Mouse (Mus musculus) embryo, embryonic 11.5 days (tissue): ENCODE measurements around the gene Nhsl2.
"Not testable (repeated sequence)": the region's sequence is repeated elsewhere in the genome, so short reads cannot be mapped to it uniquely, and the experiment has no call there.

Experiments
- DNase-seq: peaks from one replicate; pipeline ENCODE4 v3.0.0-alpha.2; 2012; ENCODE audit warnings: low read depth, low spot score

The Nhsl2 gene

DNA sequence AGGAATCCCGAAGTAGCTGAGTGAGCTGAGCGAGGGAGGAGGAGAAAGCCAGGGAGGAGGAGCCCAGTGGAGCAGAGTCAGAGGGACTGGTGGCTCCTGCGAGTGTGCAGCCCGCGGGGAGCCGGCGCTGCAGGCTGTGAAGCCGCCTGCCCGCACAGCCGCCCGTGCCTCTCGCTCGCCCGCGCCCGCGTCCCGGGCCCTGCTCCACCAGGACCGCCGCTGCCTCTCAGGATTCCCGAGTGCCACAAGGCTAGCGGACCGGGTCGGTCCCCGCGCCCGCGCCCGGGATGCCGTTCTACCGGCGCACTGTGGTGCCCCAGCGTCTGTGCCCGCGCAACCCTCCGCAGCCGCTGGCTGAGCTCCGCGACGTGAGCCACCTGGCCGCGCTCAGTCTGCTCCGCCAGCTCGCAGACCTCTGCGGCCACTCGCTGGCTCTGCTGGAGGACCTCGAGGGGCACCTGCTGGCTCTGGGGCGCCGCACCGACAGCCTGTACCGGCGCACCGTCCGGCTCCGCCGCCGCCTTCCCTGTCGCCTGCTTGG, at the start of gene Nhsl2:
Gene Nhsl2, plus strand, starts transcription at position 105 of the 541 bp plus-strand sequence.
- DNase-seq = no peak

DNA sequence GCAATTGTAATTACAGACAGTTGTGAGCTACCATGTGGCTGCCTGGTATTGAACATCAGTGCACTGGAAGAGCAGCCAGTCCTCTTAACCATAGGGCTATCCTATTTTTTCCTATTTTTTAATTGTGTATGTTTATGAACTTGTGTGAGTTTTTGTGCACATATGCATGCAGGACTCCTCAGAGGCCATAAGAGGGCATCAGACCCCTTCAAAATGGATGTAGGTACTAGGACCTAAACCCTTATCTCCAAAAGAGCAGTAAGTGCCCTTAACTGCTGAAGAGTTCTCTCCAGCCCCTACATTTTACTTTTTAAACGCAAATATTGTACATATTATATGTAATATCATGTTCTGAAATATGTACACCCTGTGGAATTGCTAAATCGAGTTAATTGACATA, 43.7 kb upstream of the Nhsl2 start:
- peak; percentile 1 for DNase-seq

DNA sequence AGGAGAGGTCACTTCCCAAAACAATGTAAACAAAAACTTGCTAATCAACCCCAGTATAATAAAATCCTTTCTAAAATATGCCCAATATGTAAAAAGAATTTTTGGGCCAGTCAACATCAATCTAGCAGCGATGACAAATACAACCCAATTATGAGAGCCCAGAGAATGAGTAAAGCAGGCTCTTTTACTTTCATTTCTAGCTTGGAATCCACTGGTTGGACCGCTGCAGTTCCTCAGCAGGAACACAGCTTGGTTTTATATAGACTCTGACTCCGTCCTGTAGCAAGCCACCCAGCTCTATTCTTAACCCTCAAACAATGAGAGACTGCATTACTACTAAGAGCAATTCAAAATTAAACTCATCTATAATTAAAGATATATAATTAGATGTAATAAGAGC, 37.4 kb upstream of the Nhsl2 start:
- DNase-seq = no peak

DNA sequence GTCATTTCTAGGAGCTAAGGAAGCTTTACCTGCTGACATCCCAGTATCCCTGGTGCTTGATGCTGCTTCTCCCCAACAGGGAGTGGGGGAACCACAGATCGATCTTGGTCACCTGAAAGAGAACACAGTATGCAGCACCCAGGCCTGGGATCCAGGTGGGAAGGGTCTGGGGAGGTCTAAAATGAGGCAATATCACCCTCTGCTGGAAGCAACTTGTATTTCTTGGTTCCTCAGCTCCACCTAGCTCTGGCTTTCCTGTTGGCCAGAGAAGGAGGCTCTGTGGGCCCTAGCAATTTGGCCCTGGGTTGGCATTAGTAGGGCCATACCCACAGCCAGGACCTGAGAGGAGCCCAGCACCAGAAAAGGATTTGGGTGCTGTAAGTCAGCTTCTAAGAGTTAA, 30.0 kb upstream of the Nhsl2 start:
- peak; percentile 8 for DNase-seq

DNA sequence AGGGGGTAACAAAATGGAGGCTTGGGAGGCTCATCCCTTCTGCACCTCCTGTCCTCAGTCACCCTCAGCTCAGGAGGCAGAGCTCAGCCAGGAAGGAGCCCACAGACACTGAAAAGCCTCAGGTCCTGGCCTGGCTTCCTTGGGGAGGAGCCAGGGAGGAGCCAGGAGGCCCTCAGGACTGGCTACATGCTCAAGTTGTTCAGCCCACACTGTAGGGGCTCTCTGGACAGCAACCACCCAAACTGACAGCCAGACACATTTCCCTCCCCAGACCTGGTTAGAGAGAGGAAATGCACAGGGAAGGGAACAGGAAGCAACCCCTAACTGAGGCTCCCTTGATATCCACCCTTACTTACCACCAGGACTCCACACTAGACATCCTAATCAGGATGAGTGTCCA, 29.2 kb upstream of the Nhsl2 start:
- DNase-seq = not testable (repeated sequence)

DNA sequence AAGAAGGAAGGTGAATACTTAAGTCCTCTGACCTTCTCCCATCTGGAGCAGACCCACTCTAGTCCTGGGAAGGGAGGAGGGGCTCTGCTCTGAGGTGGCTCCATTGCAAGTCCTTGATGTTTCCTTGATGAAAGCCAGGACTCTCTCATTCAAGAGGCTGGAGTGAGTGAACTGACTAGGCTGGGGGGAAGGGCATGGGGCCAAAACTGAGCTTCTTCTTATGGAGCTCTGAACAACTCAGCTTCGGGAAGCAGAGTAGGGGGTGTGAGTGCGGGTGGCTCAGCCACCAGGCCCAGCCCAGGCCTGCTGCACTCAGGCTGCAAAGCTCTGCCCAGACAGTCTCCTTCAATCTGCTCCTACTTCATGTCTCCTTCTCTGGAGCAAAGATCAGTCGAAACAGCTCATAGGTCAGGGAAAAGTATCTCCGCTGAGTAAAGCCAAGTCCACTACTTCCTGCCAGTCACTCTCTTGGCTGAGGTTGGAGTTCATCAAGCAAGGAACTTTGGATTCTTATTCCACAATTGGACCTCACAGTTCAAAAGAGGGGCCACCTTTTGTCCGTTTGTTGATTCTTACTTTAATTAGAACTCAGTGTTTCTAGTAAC, 1.9 kb upstream of the Nhsl2 start:
- no peak for DNase-seq

DNA sequence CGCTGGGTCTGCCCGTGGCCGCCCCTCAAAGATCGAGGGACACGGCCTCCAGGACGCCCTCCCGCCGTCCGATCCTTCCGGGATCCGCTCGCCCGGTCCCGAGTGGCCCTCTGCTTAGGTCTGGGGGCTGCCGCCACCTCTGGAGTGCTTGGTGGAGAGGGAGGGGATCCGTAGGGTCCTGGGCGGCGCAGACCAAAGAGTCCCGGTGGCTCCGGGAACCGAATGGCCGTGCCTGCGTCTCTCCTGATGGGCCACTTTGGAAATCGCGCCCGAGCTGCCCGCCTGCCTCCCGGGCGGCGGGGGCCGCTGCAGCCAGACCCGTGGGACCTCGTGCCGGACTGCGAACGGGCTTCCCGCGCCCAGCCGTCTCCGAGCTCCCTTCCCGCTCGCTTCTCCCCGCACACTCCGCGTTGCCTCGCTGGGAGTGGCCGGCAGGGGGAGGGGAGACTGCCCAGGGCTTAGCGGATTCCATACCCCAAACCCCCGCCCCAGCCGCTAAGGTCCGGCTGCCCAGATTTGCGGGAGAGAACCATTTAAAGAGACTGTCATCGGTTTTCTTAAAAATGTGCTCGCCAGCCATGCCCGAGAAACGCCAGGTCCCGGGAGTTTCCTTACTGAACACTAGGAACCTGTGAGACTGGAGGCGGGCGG, 841 bp downstream of the Nhsl2 start:
- DNase-seq = no peak

DNA sequence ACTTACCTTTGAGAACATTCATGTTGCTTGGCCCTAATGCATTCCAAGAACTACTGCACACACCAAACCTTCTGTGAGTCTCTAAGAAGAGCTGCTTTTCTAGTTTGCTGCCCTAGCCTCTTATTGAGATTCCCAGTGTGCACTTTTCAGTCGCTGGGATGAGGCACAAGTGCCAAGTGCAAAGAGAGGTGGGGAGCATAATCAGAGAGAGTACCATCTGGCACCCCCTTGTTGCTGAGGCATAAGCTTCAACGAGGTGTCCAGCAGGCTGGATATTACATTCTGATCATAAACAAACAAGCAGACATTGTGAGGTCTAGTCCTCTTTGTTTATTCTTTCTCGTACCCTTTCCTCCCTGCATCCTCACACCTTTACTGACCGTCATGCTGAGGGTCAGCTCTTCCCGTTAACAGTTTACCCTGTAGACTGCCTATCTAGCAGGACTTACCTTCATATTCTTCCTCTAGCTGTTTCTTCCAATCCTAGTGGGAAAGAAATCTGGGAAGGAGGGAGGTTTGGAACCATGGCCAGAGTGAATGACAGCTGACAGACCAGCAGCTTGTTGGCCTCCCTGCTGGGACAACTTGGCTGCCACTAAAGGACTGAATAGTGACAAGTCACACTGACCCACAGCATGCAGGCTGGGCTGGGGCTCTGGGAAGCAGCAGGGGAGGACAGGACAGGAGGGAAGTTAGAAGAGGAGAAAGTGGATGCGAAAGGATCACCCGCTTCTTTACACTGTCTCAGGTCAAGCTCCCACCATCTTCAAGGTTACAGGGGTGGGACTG, 2.6 kb downstream of the Nhsl2 start:
- DNase-seq = no peak

DNA sequence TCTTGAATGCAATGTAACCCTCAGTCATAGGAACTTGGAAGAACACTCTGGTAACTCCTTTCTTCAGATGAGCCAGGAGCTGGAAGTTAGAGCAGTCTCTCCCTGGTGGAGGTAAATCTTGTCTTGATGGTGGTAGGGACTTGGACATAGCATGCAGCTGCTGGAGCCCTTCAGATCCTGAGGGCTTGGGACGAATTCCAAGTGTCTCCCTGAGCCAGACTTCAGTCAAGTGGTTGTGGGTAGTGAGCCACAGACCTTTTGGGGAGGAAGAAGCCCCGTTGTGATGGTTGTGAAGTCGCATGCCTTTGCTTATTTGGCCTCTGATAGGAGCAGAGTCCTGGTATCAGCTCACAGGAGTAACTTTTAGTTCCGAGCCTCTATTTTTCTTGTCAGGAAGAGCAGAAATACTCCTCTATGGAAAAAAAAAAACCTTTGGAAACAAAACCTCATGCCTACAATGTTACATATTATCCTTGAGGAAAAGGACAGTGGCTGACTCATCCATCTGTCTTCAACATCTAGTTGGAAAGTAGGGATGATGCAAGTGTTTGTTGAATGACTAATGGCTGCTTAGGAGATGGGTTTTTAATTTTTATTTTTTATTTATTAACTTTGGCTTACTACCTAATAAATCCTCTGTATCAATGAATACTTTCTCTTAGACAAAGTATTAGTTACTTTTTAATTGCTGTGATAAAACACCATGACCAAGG, 14.6 kb downstream of the Nhsl2 start:
- DNase-seq = no peak

DNA sequence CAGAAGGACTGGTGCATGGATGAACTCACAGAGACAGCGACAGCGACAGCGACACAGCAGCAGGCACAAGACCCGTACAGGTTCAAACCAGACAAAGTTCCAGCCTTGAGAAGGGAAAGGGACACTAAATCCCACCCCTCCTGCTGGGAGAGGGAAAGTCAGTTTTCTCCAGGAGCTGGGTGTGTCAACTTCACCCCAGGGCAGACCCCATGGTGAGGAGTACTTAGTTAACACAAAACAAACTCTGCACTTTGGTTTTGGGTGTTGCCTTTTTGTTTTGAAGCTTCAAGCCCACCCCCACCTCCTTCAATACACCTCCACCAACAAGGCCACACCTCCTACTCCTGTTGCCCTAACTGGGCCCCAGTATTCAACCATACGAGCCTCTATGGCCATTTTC, 15.6 kb downstream of the Nhsl2 start:
- DNase-seq = no peak

DNA sequence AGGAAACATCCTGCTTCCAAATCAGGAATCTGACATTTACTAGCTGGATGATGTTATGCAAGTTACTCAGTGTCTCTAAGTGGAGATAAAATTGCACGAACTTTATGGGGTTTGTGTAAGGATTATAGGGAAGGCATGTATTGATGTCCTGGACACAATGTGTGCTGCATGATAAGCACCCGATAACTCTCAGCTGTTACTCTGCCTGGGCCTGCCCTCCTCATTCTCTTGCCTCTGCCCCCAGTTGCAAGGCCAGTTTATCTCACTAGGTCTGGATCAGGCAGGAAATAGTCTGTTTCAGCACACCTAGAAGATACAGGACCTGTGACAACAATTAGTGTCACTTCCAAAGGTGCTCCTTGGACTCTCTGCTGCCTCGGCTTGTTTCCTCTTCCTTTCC, 25.0 kb downstream of the Nhsl2 start:
- no peak for DNase-seq

DNA sequence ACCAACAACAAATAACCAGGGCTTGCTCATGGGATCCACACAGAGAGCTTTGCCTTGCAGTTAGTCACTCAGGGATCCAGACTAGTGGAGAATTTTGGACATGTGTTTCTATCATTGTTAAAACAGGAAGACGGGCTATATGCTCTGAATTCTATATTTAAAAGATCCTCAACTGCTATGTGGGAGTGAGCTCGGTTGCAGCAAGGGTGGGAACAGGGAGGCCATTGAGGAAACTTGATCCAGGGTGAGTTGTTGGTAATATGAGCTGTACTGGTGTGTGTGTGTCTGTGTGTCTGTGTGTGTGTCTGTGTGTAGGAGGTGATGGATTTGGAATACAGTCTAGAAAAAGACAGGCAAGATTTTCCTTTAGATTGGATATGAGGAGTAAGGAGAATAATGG, 25.7 kb downstream of the Nhsl2 start:
- no peak for DNase-seq

DNA sequence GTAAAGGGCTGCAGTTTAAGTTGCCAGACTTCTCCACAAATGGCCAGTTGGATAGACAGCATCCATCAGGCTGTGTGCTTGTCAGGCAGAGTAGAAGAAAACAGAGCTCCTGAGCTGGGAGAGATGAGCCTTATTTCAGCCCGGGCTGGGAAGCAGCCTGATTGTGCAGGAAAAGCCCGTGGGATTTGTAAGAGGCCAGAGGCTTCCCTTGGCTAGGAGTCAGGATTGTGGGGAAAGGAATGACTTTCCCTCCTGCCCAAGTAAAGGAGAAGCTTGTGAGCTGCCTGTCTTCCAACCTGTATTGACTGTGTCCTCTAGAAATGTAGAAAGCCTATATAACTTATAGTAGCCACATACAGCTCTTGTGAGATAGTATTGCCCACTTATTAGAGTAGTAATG, 27.0 kb downstream of the Nhsl2 start:
- no peak for DNase-seq

DNA sequence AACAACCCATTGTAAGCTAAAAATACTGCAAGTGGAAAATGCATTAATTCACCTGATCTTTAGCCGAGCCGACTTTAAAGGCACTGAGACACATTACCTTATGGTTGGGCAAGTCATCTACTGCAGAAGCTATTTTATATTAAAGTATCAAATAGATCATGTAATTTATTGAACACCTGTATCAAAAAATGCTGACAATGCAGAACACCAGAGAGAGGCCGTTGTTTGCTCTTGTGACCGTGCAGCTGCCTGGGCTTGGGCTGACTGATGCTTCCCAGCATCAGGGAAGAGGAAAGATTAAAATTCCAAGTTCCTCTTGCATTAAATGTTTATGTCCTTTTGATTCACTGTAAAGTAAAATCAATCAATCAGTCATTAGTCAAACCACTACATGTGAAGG, 28.7 kb downstream of the Nhsl2 start:
- DNase-seq = no peak

DNA sequence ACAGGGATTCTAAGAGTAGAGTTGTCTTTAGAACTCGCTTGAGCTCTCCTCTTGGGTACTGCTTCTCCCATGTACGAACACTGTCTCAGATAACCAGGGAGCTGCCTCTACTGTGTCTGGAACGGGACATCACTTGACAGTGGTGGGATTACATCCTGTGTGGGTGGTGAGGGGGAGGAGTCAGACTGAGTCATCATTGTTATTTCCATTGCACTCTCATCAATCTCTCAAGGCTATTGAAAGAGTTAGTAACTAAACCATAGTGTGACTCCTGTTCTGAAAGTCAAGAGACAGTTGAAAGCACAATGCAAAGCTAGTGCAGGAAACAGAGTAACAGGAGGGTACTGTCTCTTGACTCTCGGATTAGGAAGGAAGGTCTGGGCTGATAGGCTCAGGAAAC, 29.4 kb downstream of the Nhsl2 start:
- DNase-seq = no peak

DNA sequence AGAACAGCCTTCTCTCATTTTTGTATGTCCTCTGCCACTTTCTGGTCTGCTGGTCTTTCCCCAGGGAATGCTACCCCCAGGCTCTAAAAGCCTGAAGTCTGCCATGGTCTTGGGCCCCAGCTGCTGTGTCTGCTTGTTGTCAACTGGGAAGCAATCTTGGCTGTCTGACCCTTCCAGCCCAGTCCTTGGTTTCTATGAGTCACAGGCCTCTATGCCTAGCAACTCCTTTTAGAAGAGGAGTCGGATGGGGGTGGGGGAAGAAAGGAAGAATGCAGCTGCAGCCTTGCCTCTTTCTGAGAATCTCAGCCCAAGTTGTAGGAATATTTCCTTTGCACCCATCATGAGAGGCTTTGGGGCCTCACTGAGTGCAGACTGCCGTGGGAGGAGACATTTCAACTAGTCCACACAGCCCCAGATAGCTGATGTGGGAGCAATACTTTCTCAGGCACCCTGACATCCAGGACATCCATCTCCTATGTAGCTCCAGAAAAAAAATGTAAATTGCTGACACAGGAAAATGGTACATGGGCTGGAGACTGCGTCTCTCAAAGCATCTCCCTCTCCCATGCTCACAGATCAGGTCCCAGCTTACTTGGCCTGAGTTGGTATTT, 33.1 kb downstream of the Nhsl2 start:
- no peak for DNase-seq

DNA sequence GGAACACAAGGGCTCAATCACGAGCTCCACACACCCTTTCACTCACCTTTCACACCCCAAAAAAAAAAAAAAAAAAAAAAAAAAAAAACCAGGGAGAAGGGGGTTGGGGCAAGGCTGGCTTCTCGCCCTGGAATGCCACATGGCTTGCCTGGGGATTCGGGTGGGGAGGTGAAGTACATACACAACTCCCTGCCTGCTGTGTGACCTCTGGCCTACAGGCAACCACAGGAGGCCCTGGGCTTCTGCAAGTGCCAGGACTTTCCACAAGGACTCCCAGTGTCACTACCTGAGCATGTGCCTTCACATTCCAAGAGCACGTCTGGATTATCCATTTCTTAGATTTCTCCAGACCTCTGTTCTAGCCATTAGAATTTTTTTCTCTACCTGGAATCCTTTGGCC, 40.2 kb downstream of the Nhsl2 start:
- DNase-seq = no peak

DNA sequence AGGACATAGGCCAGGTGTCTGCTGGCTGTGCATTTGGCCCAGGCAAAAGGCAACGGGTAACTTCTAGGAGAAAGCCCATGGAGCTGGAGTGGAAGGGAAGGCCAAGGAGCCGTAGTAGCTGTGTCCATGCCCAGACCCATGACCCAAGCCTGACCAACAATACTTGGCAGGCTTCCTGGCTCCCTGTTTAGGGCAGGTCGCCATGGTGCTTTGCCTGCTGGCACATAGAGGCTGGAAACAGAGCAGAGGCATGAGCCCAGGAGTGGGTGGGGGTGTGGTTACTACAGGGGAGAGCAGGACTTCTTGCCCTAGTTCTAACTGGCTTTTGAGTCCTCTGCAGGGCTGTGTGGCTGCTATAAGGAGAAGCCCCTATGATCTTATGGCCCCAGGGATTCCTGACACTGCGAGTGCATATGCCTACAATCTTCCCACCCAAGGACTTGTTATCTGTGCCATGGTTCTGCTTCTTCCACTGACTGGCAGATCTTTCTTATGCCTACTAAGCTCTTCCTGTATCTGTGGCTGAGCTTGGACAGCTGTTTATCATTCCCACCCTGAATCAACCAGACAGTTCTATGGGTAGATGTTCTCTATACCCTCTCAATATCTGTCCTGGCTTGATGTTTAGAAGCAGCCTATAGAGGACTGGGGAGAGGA, 40.8 kb downstream of the Nhsl2 start:
- DNase-seq = no peak

DNA sequence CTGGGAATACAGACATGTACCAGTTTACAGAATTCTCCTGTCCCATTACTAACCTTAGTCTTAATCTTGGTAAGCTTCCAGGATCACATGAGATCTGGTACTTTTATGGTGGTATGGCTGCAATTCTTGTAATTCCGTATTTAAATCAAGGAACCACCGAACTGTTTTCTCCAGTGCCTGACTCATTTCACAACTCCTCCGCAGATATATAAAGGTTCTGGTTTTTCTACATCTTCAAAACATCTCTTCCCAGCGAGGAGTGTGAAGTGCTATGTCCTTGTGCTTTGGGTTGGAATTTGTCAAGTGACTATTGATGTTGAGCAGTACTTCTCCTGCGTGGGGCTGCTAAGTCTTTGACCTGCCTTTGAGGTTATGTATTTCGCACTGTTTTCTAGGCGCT, 44.6 kb downstream of the Nhsl2 start:
- DNase-seq = no peak

DNA sequence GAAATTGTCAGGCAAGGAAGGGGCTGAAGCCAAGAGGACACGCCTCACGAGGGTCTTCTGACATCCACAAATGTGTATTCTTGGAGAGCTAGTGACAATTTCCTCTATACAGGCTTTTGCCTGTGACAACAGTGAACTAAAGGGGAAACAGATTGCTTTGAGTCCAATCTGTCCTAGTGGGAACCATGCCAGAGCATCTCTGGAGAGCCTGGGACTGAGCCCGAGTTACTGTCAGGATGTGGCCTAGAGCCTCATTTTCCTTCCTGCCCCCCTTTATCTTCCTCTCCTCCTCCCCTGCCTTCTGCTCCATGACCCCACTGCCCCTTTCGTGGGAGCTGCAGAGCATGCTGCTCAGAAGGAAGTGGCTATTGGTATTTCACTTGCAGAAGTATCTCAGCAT, 49.2 kb downstream of the Nhsl2 start:
- no peak for DNase-seq

DNA sequence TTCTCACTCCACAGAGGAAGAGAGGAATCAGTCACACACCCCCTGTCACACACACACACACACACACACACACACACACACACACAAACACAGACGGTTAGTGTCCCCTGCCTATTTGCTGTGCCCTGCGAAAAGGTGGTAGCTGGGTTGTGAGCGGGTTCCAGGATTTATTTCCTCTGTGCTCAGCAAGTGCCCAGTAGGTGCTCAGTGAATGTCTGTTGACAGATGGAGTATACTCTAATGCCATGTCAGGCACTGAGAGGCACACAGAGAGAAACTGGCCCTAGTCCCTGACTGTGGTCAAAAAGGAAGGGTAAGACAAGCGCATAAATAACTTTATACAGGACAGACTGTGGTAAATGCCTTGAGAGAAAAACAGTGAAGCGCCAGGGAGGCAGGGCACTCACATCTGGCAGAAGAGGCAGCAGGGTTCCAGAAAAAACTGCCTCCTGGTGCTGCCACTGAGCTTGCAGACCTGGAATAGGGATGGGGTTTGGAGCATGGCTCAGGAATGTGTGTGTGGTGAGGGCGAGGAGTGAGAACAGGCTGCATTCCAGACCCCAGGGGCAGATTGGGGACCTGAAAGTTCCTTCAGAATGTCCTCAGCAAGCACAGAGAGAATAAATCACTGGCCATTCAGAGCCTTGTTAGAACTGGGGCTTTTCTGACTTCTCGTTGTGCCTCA, 52.8 kb downstream of the Nhsl2 start:
- no peak for DNase-seq
